Mouse (Mus musculus) MEL (cell line): ENCODE results near the gene Anapc13. TPM values are rescaled to one million over a fixed set of nuclear protein-coding genes. Genes with fewer than 3 reads are reported as not detected.

Experiments used
- DNase-seq: peaks from one replicate; pipeline ENCODE4 v3.0.0; 2011; ENCODE audit warnings: low read depth, low spot score
- H3K27ac ChIP-seq: 2 replicates; pipeline ENCODE4 v1.5.1; 2012; ENCODE audit warnings: low read depth, mild to moderate bottlenecking, control low read depth, low read length, moderate library complexity; ENCODE audit not compliant: control insufficient read depth
- H3K27me3 ChIP-seq, 2 experiments: fragments of 150-350 bp in 1 of 2; sonication (generic) in 1 of 2; 2 replicates each; pipeline ENCODE4 v1.6.1; 2012; ENCODE audit warnings: low read length in 2 of 2, mild to moderate bottlenecking in 2 of 2, improper control_type of control experiment in 1 of 2, moderate library complexity in 1 of 2; ENCODE audit not compliant: insufficient read depth in 2 of 2, control insufficient read depth in 1 of 2
- H3K36me3 ChIP-seq, 2 experiments: 2 replicates each; pipeline ENCODE4 v1.6.1; 2012 to 2014; ENCODE audit warnings: low read length in 2 of 2, improper control_type of control experiment in 1 of 2, inconsistent platforms in 1 of 2, mild to moderate bottlenecking in 1 of 2; ENCODE audit not compliant: insufficient read depth in 2 of 2, control insufficient read depth in 1 of 2
- H3K4me1 ChIP-seq, 2 experiments: fragments of 150-350 bp in 1 of 2; sonication (generic) in 1 of 2; 2 replicates each; pipeline ENCODE4 v1.6.1; 2012; ENCODE audit warnings: low read length in 2 of 2, improper control_type of control experiment in 1 of 2, mild to moderate bottlenecking in 1 of 2; ENCODE audit not compliant: insufficient read depth in 2 of 2, control insufficient read depth in 1 of 2
- H3K4me3 ChIP-seq, 2 experiments: fragments of 150-350 bp in 1 of 2; sonication (generic) in 1 of 2; 2 replicates each; pipeline ENCODE4 v1.5.1; 2012; ENCODE audit warnings: low read depth in 2 of 2, low read length in 2 of 2, mild to moderate bottlenecking in 2 of 2, moderate library complexity in 2 of 2, control low read depth in 1 of 2, improper control_type of control experiment in 1 of 2; ENCODE audit not compliant: control insufficient read depth in 1 of 2, insufficient read depth in 1 of 2
- H3K79me2 ChIP-seq: 2 replicates; pipeline ENCODE4 v1.6.1; 2012; ENCODE audit warnings: mild to moderate bottlenecking, low read length, moderate library complexity; ENCODE audit not compliant: control insufficient read depth, poor library complexity, insufficient read depth
- H3K9ac ChIP-seq: 2 replicates; pipeline ENCODE4 v1.6.1; 2012; ENCODE audit warnings: low read depth, mild to moderate bottlenecking, control low read depth, low read length, moderate library complexity; ENCODE audit not compliant: control insufficient read depth, poor library complexity, severe bottlenecking
- H3K9me3 ChIP-seq: fragments of 150-350 bp; sonication (generic); replicated peaks from 2 replicates; pipeline ENCODE4 v1.6.1; 2012; ENCODE audit warnings: mild to moderate bottlenecking, low read length, improper control_type of control experiment, moderate library complexity; ENCODE audit not compliant: insufficient read depth
- BHLHE40 ChIP-seq: IDR thresholded peaks from 2 replicates; pipeline ENCODE4 v1.6.1; 2012; ENCODE audit warnings: low read depth, mild to moderate bottlenecking, inconsistent platforms, low read length, improper control_type of control experiment, borderline replicate concordance
- CHD2 ChIP-seq: IDR thresholded peaks from 2 replicates; pipeline ENCODE4 v1.6.1; 2011; ENCODE audit warnings: low read length, improper control_type of control experiment
- EP300 ChIP-seq, 2 experiments: IDR thresholded peaks; 2 replicates each; pipeline ENCODE4 v1.6.1; 2011; ENCODE audit warnings: improper control_type of control experiment in 2 of 2, low read length in 2 of 2, low read depth in 1 of 2, mild to moderate bottlenecking in 1 of 2
- GATA1 ChIP-seq: IDR thresholded peaks from 2 replicates; pipeline ENCODE4 v1.6.1; 2011; ENCODE audit warnings: low read depth, low read length, improper control_type of control experiment
- HCFC1 ChIP-seq: IDR thresholded peaks from 2 replicates; pipeline ENCODE4 v1.6.1; 2012; ENCODE audit warnings: low read depth, mild to moderate bottlenecking, inconsistent platforms, low read length, improper control_type of control experiment, moderate library complexity
- KAT2A ChIP-seq: conservative IDR thresholded peaks from 2 replicates; pipeline ENCODE4 v1.6.1; 2012; ENCODE audit warnings: low read depth, low read length, improper control_type of control experiment, inconsistent platforms
- MAFK ChIP-seq: IDR thresholded peaks from 2 replicates; pipeline ENCODE4 v1.6.1; 2011; ENCODE audit warnings: low read depth, mild to moderate bottlenecking, low read length, improper control_type of control experiment, borderline replicate concordance
- MAX ChIP-seq: IDR thresholded peaks from 2 replicates; pipeline ENCODE4 v1.6.1; 2011; ENCODE audit warnings: low read length, improper control_type of control experiment
- MEF2A ChIP-seq: IDR thresholded peaks from 2 replicates; pipeline ENCODE4 v1.6.1; 2014; ENCODE audit warnings: low read depth, mild to moderate bottlenecking, inconsistent platforms, low read length, improper control_type of control experiment; ENCODE audit not compliant: poor library complexity, insufficient replicate concordance, severe bottlenecking; ENCODE audit errors: extremely low read depth
- MXI1 ChIP-seq: IDR thresholded peaks from 2 replicates; pipeline ENCODE4 v1.6.1; 2011; ENCODE audit warnings: mild to moderate bottlenecking, low read depth, low read length, improper control_type of control experiment
- MYC ChIP-seq: IDR thresholded peaks from 2 replicates; pipeline ENCODE4 v1.6.1; 2011; ENCODE audit warnings: low read depth, mild to moderate bottlenecking, low read length, improper control_type of control experiment, moderate library complexity
- NELFE ChIP-seq: IDR thresholded peaks from 2 replicates; pipeline ENCODE4 v1.6.1; 2011; ENCODE audit warnings: low read depth, low read length, improper control_type of control experiment
- NRF1 ChIP-seq: IDR thresholded peaks from 2 replicates; pipeline ENCODE4 v1.6.1; 2014; ENCODE audit warnings: low read depth, mild to moderate bottlenecking, inconsistent platforms, low read length, improper control_type of control experiment, moderate library complexity; ENCODE audit not compliant: poor library complexity, insufficient read depth, severe bottlenecking
- POLR2AphosphoS2 ChIP-seq: IDR thresholded peaks from 2 replicates; pipeline ENCODE4 v1.6.1; 2011; ENCODE audit warnings: low read length, improper control_type of control experiment
- RCOR1 ChIP-seq: IDR thresholded peaks from 2 replicates; pipeline ENCODE4 v1.6.1; 2012; ENCODE audit warnings: low read depth, mild to moderate bottlenecking, inconsistent platforms, low read length, improper control_type of control experiment
- SIN3A ChIP-seq: IDR thresholded peaks from 2 replicates; pipeline ENCODE4 v1.6.1; 2012; ENCODE audit warnings: low read length, improper control_type of control experiment, inconsistent platforms
- SMC3 ChIP-seq: IDR thresholded peaks from 2 replicates; pipeline ENCODE4 v1.6.1; 2011; ENCODE audit warnings: low read depth, low read length, improper control_type of control experiment
- TBP ChIP-seq: IDR thresholded peaks from 2 replicates; pipeline ENCODE4 v1.8.0; 2011; ENCODE audit warnings: low read depth, low read length, improper control_type of control experiment
- TCF12 ChIP-seq: IDR thresholded peaks from 2 replicates; pipeline ENCODE4 v1.6.1; 2014; ENCODE audit warnings: low read depth, mild to moderate bottlenecking, inconsistent platforms, low read length, improper control_type of control experiment, moderate library complexity
- UBTF ChIP-seq: IDR thresholded peaks from 2 replicates; pipeline ENCODE4 v1.6.1; 2012; ENCODE audit warnings: low read depth, mild to moderate bottlenecking, inconsistent platforms, low read length, improper control_type of control experiment, moderate library complexity, borderline replicate concordance; ENCODE audit not compliant: insufficient read depth
- USF1 ChIP-seq: IDR thresholded peaks from 2 replicates; pipeline ENCODE4 v1.6.1; 2014; ENCODE audit warnings: low read depth, mild to moderate bottlenecking, inconsistent platforms, low read length, improper control_type of control experiment, moderate library complexity
- polyA plus RNA-seq, 2 experiments: library from polyadenylated mRNA; stranded (reverse) in 1 of 2; unstranded in 1 of 2; fragments of >175 nt in 1 of 2; fragments of >200 nt in 1 of 2; gene quantifications; 2 replicates each; pipeline versions ENCODE4 v1.2.1 to v1.2.4; 2012; ENCODE audit warnings: low replicate concordance in 2 of 2, low read depth in 1 of 2; ENCODE audit not compliant: insufficient read length in 2 of 2, insufficient read depth in 1 of 2, missing spikeins in 1 of 2
- total RNA-seq: library from RNA; depleted of rRNA; stranded (reverse); fragments of 300-350 nt; gene quantifications from 2 replicates; pipeline ENCODE4 v1.2.3, GENCODE M21; 2012

Anapc13 gene
- total and polyA plus RNA-seq, 3 experiments: 89.9 to 113 TPM; not detected in 1

DNA sequence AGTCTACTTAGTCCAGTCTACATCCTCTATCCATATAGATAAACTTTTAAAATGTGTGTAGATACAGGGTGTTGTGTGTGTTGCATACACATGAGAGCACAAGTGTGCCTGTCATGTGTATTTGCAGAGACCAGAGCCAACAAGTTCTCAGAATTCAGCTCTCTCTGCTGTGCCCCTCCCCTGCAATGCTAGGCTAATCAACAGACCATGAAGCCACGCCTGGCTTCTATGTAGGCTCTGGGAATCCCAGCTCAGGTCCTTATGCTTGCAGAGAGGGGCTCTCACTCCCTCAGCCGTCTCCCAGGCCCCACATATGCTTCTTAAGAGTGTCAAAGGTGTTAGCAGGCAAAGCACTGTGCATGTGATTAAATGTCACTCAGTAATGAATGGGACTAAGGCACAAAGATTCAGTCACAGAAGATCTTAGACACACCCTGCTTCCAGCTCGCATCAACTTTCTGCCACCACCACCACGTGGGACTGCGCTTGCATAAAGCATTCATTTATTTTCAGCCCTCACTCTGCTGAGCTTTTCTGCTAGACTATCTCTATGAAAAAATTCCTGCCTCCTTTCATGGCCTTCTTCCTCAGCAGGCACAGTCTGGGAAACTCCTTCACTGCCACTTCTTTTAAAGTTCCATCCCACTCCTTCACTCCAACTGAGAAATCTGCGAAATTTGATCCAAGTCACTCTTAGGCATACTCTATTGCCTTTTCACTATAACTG, 31.3 kb upstream of the Anapc13 start:
- H3K27me3 ChIP-seq: no peaks in the 10 kb centered on the region
- no peak for DNase-seq
- H3K9me3 ChIP-seq: no peaks in the 10 kb centered on the region
- peaks cover 2 to 10% of the 10 kb centered on the region in 2 experiments; a peak in 3 of 4 replicates for H3K36me3 ChIP-seq
- TF ChIP-seq BHLHE40 (no peak), MEF2A (no peak), MXI1 (no peak), KAT2A (no peak), MAX (no peak), NELFE (no peak), SMC3 (no peak), POLR2AphosphoS2 (no peak), CHD2 (no peak), UBTF (no peak), RCOR1 (no peak), SIN3A (no peak), TBP (no peak), NRF1 (no peak)
- no peak overlapping the region for H3K4me3 ChIP-seq
- H3K4me1 ChIP-seq: peaks cover 0 to 12% of the 10 kb centered on the region in 2 experiments; a peak in 1 of 4 replicates
- no peak overlapping the region for H3K27ac ChIP-seq
- no peaks in the 10 kb centered on the region for H3K79me2 ChIP-seq
- H3K9ac ChIP-seq: no peak overlapping the region

- TF ChIP-seq GATA1: 0 out of 2 replicates have a peak, but pooled peaks have one; percentile 37
- no peak for TF ChIP-seq SIN3A
- TF ChIP-seq RCOR1: no peak
- TF ChIP-seq KAT2A: no peak
- TF ChIP-seq MAFK: no peak
- 0 out of 2 replicates have a peak, but pooled peaks have one; percentile 0 for TF ChIP-seq TCF12
- TF ChIP-seq TBP: no peak
- TF ChIP-seq USF1: no peak
- peak; percentile 16 to 50; a peak in 3 of 4 replicates for TF ChIP-seq EP300 (IDR thresholded peaks at IDR 0.05; ENCODE audit: low read depth in 1 of 2, low read length in 2 of 2)
- no peak for TF ChIP-seq HCFC1
- no peak for TF ChIP-seq MXI1
- TF ChIP-seq MYC: no peak
- no peak overlapping the region for H3K9ac ChIP-seq
- H3K4me3 ChIP-seq: no peak overlapping the region
- H3K4me1 ChIP-seq: peaks cover 0 to 12% of the 10 kb centered on the region in 2 experiments; a peak in 1 of 4 replicates
- DNase-seq: peak; percentile 47
- no peaks in the 10 kb centered on the region for H3K27me3 ChIP-seq
- H3K36me3 ChIP-seq: peaks cover 2 to 10% of the 10 kb centered on the region in 2 experiments; a peak in 3 of 4 replicates
- no peaks in the 10 kb centered on the region for H3K79me2 ChIP-seq
- no peak overlapping the region for H3K27ac ChIP-seq
- no peaks in the 10 kb centered on the region for H3K9me3 ChIP-seq
Observed at GRCm38 (mm10) chr9:102595662-102596436, 30.2 kb upstream of the Anapc13 start.
